Mouse (Mus musculus) limb, embryonic 14.5 days (tissue): ENCODE measurements around the gene Dcp1a. TPM values are rescaled to one million over a fixed set of nuclear protein-coding genes. Genes with fewer than 3 reads are reported as not detected.

Experiments used
- ATAC-seq: fragments of 200-750 bp; cut with Nextera tagmentation; 2 replicates; pipeline ENCODE4 v1.8.0; 2017; ENCODE audit warnings: low read depth, moderate number of reproducible peaks, moderate TSS enrichment; ENCODE audit not compliant: low FRiP score
- DNase-seq: peaks from one replicate; pipeline ENCODE4 v3.0.0-alpha.2; 2015; ENCODE audit warnings: low spot score
- H3K27ac ChIP-seq: fragments of 300-500 bp; sonication (generic); replicated peaks from 2 replicates; pipeline ENCODE4 v1.5.1; 2014; ENCODE audit warnings: low read depth, mild to moderate bottlenecking, low read length, moderate library complexity, mixed read lengths
- H3K27me3 ChIP-seq: fragments of 300-500 bp; sonication (generic); 2 replicates; pipeline ENCODE4 v1.6.1; 2014; ENCODE audit warnings: low read length, mixed read lengths; ENCODE audit not compliant: control insufficient read depth, insufficient read depth
- H3K36me3 ChIP-seq: fragments of 300-500 bp; sonication (generic); 2 replicates; pipeline ENCODE4 v1.6.1; 2014; ENCODE audit warnings: mild to moderate bottlenecking, low read length, moderate library complexity, mixed read lengths; ENCODE audit not compliant: control insufficient read depth, insufficient read depth
- H3K4me1 ChIP-seq: fragments of 300-500 bp; sonication (generic); 2 replicates; pipeline ENCODE4 v1.6.1; 2014; ENCODE audit warnings: antibody characterized with exemption, low read length, mixed read lengths; ENCODE audit not compliant: control insufficient read depth, insufficient read depth
- H3K4me2 ChIP-seq: fragments of 300-500 bp; sonication (generic); replicated peaks from 2 replicates; pipeline ENCODE4 v1.6.1; 2014; ENCODE audit warnings: low read depth, mild to moderate bottlenecking, low read length, moderate library complexity; ENCODE audit not compliant: severe bottlenecking
- H3K4me3 ChIP-seq: fragments of 300-500 bp; sonication (generic); replicated peaks from 2 replicates; pipeline ENCODE4 v1.5.1; 2014; ENCODE audit warnings: low read length
- H3K9ac ChIP-seq: fragments of 300-500 bp; sonication (generic); 2 replicates; pipeline ENCODE4 v1.6.1; 2014; ENCODE audit warnings: mild to moderate bottlenecking, low read depth, low read length, moderate library complexity; ENCODE audit not compliant: severe bottlenecking
- H3K9me3 ChIP-seq: fragments of 300-500 bp; sonication (generic); 2 replicates; pipeline ENCODE4 v1.6.1; 2016; ENCODE audit warnings: low read length; ENCODE audit not compliant: control insufficient read depth
- POLR2A ChIP-seq: fragments of 200-500 bp; IDR thresholded peaks from 2 replicates; pipeline ENCODE4 v1.8.0; 2012; ENCODE audit warnings: inconsistent platforms, mild to moderate bottlenecking, moderate library complexity, borderline replicate concordance; ENCODE audit not compliant: insufficient read depth, insufficient read length; ENCODE audit errors: extremely low read depth
- WGBS: fragments of 180-500 bp; shearing (Covaris S2); extraction: QIAGEN DNeasy Blood & Tissue Kit; methylation state at CpG from one replicate; pipeline ENCODE4 v1.1.7; 2014; 5-methylcytosine and 5-hydroxymethylcytosine counted together
- polyA plus RNA-seq, 2 experiments: library from polyadenylated mRNA; depleted of rRNA in 1 of 2; stranded (reverse) in 1 of 2; unstranded in 1 of 2; fragments of >200 nt; fragmentation: Nextera tagmentation in 1 of 2; extraction: Ambion mirVana in 1 of 2; gene quantifications; 2 replicates each; pipeline versions ENCODE4 v1.2.1 to v1.2.3; 2012 to 2014

Gene Dcp1a
- polyA plus RNA-seq, 2 experiments = 24.8 to 40.5 TPM

- H3K9me3 ChIP-seq = no peaks in the 10 kb centered on the region
- no peak for DNase-seq
- no peaks in the 10 kb centered on the region for H3K4me1 ChIP-seq
- H3K4me3 ChIP-seq = no peak overlapping the region
- ATAC-seq = no peak
- H3K36me3 ChIP-seq = peaks cover 76% of the 10 kb centered on the region
- H3K27ac ChIP-seq = no peak overlapping the region
- 88% methylated on average over 13 of the region's 13 CpGs for WGBS
- H3K27me3 ChIP-seq = no peaks in the 10 kb centered on the region
- H3K9ac ChIP-seq = no peak overlapping the region
- no peak for TF ChIP-seq POLR2A
- no peak overlapping the region for H3K4me2 ChIP-seq
These were observed 36.8 kb downstream of the Dcp1a start for GRCm38 (mm10) chr14:30515931-30516723.

GRCm38 (mm10) chr14:30519323-30519722 lies 40.0 kb downstream of the Dcp1a start:
- Histone ChIP-seq H3K4me3 (no peak overlapping the region), H3K9me3 (no peaks in the 10 kb centered on the region), H3K27me3 (no peaks in the 10 kb centered on the region), H3K4me2 (no peak overlapping the region), H3K27ac (no peak overlapping the region), H3K36me3 (peaks cover 82% of the 10 kb centered on the region), H3K4me1 (no peaks in the 10 kb centered on the region), H3K9ac (no peak overlapping the region)
- DNase-seq (no peak), ATAC-seq (no peak)
- TF ChIP-seq POLR2A = no peak
- WGBS = 87% methylated on average over 5 of the region's 5 CpGs

- Histone ChIP-seq H3K4me3 (no peak overlapping the region), H3K36me3 (peaks cover 92% of the 10 kb centered on the region), H3K27me3 (no peaks in the 10 kb centered on the region), H3K4me2 (no peak overlapping the region), H3K9me3 (no peaks in the 10 kb centered on the region), H3K4me1 (no peaks in the 10 kb centered on the region), H3K27ac (no peak overlapping the region), H3K9ac (no peak overlapping the region)
- TF ChIP-seq POLR2A = no peak
- WGBS = 89% methylated on average over 6 of the region's 6 CpGs
- DNase-seq (no peak), ATAC-seq (no peak)
These were observed 44.0 kb downstream of the Dcp1a start for GRCm38 (mm10) chr14:30523356-30523755.

DNA sequence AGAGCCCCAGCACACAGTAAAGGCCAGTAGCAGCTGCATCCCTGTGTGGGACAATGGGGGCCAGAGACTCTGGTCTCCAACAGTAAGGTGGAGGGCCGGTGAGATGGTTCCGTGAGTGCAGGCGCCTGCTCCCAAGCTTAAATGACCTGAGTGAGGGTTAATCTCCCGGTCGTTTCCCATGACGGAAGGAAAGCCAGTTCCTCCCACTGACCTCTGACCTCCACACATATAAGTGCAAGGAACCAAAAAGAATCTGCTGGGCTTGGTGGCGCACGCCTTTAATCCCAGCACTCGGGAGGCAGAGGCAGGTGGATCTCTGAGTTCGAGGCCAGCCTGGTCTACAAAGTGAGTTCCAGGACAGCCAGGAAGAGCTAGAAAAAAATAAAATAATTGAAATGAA lies 49.1 kb downstream of the Dcp1a start:
- no peak for TF ChIP-seq POLR2A
- no peak overlapping the region for H3K4me2 ChIP-seq
- H3K4me1 ChIP-seq = 0 out of 2 replicates have a peak, but pooled peaks cover 2% of the 10 kb centered on the region
- no peak for DNase-seq
- ATAC-seq = no peak
- H3K27me3 ChIP-seq = no peaks in the 10 kb centered on the region
- H3K27ac ChIP-seq = no peak overlapping the region
- 86% methylated on average over 10 of the region's 10 CpGs for WGBS
- H3K36me3 ChIP-seq = peaks cover 42% of the 10 kb centered on the region
- H3K9ac ChIP-seq = no peak overlapping the region
- no peak overlapping the region for H3K4me3 ChIP-seq
- no peaks in the 10 kb centered on the region for H3K9me3 ChIP-seq

DNA sequence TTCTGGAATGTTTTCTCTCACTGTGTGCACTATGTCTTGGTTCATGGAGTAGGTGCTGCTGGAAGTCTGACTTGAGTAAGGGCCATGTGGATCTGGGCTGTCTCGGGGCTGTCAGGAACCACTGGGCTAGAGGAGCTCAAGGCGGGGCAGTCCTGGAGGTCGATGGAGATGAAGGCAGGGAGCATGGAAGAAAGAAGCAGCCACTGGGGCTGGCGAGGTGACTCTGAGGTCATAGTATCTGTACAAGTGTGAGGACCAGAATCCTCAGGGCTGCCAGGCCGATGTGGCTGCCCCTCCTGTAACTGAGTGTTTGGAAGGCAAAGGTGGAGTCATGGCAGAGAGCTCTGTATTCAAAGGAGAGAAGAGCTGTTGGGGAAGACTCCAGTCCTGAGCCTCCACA lies 49.6 kb downstream of the Dcp1a start:
- TF ChIP-seq POLR2A = no peak
- ATAC-seq = no peak
- Histone ChIP-seq H3K9ac (no peak overlapping the region), H3K27ac (no peak overlapping the region), H3K4me2 (no peak overlapping the region), H3K9me3 (no peaks in the 10 kb centered on the region), H3K4me3 (no peak overlapping the region), H3K4me1 (0 out of 2 replicates have a peak, but pooled peaks cover 2% of the 10 kb centered on the region), H3K36me3 (peaks cover 37% of the 10 kb centered on the region), H3K27me3 (no peaks in the 10 kb centered on the region)
- DNase-seq = no peak
- 72% methylated on average over 4 of the region's 5 CpGs for WGBS

DNA sequence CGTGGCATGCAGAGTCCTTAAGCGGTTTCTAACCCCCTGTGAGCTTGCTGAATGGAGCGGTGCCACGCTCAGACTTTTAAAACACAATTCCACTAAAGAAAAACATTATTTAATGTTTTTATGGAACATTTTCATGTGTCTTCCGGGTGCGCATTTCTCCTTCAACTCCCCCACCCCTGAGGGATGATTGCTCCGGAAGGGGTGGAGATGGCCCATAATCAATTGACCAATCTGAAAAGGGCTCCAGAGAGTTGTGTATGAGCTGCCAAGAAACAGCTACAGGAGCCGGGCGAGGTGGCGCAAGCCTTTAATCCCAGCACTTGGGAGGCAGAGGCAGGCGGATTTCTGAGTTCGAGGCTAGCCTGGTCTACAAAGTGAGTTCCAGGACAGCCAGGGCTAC lies 50.1 kb downstream of the Dcp1a start:
- 94% methylated on average over 12 of the region's 12 CpGs for whole genome bisulfite sequencing
- no peak overlapping the region for H3K27ac ChIP-seq
- peaks cover 34% of the 10 kb centered on the region for H3K36me3 ChIP-seq
- no peaks in the 10 kb centered on the region for H3K9me3 ChIP-seq
- DNase-seq (no peak), ATAC-seq (no peak)
- 0 out of 2 replicates have a peak, but pooled peaks cover 2% of the 10 kb centered on the region for H3K4me1 ChIP-seq
- no peak for TF ChIP-seq POLR2A
- no peak overlapping the region for H3K9ac ChIP-seq
- H3K4me2 ChIP-seq = no peak overlapping the region
- no peaks in the 10 kb centered on the region for H3K27me3 ChIP-seq
- no peak overlapping the region for H3K4me3 ChIP-seq
